Mouse (Mus musculus): ENCODE measurements around the gene Ube2q1. TPM values are rescaled to one million over a fixed set of nuclear protein-coding genes. Genes with fewer than 3 reads are reported as not detected.
A peak's percentile ranks its signal among the peaks of the same experiment; 100 is the strongest.

Ube2q1 gene
- 13.4 and 15.8 TPM in 2 replicates for polyA plus RNA-seq (2015; fragmentation: Nextera tagmentation; extraction: Ambion mirVana)

DNA sequence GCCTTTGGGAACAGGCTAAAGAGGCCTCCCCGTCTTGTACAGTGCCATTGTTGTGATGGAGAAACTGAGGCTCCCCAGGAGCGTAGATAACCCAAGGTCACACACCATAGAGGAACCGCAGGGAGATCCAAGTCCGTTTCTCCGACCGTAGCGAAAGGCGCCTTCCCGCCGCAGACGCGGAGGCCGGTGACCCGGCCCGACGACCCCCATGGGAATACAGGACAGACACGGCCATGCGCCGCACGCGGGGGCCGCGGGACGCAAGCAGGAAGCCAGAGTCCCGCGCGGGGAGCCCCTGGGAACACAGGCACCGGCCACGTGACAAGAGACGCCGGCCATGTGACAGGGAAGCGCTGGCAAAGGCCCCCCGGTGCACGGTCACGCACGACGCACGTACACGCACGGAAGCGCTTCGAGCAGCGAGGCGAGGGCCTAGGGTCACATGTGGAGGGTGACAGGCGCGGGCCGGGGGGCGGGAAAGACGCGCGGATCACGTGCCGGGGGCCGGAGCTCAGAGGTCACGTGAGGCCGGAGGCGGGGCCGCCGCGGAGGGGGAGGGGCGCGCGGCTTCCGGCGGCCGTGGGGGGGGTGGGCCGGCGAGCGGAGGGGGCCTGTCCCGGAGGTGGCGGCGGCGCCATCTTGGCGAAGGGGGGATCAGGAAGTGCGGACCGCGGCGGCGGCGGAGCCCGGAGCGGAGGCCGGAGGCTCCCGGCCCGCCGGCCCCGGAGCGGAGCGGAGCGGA lies at the start of gene Ube2q1:
TSS of gene Ube2q1 (plus strand) at position 649 of the 742 bp plus-strand sequence.
- H3K4me2 ChIP-seq (replicated peaks), result peak within 1 kb of the TSS; percentile 96
- under 1% methylated on average over 77 of the region's 90 CpGs for WGBS

GRCm38 (mm10) chr3:89727028-89727427 lies 46.4 kb upstream of the Ube2q1 start:
- Histone ChIP-seq H3K36me3 (no peaks in the 10 kb centered on the region), H3K9ac (replicated peaks) (no peak overlapping the region), H3K9me3 (no peaks in the 10 kb centered on the region), H3K4me3 (replicated peaks) (no peak overlapping the region), H3K27me3 (no peaks in the 10 kb centered on the region), H3K27ac (no peak overlapping the region), H3K4me1 (replicated peaks) (peaks cover 28% of the 10 kb centered on the region), H3K4me2 (replicated peaks) (no peak overlapping the region)
- ATAC-seq, result no peak
- 30% methylated on average over 4 of the region's 4 CpGs for WGBS

More for the DNA sequence above, at the start of gene Ube2q1:
- peaks cover 39% of the 10 kb centered on the region for H3K4me1 ChIP-seq (replicated peaks)
- H3K9me3 ChIP-seq, result no peaks in the 10 kb centered on the region
- peak within 1 kb of the TSS; percentile 97 for H3K27ac ChIP-seq
- peak within 1 kb of the TSS; percentile 100 for H3K9ac ChIP-seq (replicated peaks)
- no peaks in the 10 kb centered on the region for H3K27me3 ChIP-seq
- peak; percentile 93 for ATAC-seq
- peaks cover 24% of the 10 kb centered on the region for H3K36me3 ChIP-seq
- peak within 1 kb of the TSS; percentile 98 for H3K4me3 ChIP-seq (replicated peaks)

DNA sequence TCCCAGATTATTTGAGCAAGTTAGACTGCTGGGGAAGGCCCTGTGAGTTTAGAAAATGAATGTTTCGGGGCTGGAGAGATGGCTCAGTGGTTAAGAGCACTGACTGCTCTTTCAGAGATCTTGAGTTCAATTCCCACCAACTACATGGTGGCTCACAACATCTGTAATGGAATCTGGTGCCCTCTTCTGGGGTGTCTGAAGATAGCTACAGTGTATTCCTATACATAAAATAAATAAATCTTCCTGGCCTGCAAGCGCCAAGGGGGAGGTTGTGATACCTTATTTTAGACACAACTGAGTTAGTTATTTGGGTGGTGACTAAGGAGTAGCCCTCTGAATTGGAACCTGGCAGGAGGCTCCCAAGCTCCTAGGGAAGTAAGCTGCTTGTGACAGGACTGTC lies 44.6 kb upstream of the Ube2q1 start:
- ATAC-seq, result no peak
- H3K4me1 ChIP-seq (replicated peaks), result peaks cover 20% of the 10 kb centered on the region
- WGBS, result 86% methylated on average over 2 of the region's 2 CpGs

GRCm38 (mm10) chr3:89730350-89731331 lies 42.8 kb upstream of the Ube2q1 start:
- ATAC-seq, result peak; percentile 75
- Histone ChIP-seq H3K4me1 (replicated peaks) (peaks cover 20% of the 10 kb centered on the region), H3K4me2 (replicated peaks) (peak overlapping the region; percentile 53), H3K4me3 (replicated peaks) (peak overlapping the region; percentile 36), H3K9ac (replicated peaks) (peak overlapping the region; percentile 36), H3K36me3 (peaks cover 3% of the 10 kb centered on the region; the same call in 1 of the 2 replicates), H3K27ac (no peak overlapping the region; the same call in 1 of the 2 replicates), H3K27me3 (no peaks in the 10 kb centered on the region), H3K9me3 (no peaks in the 10 kb centered on the region)
- 5% methylated on average over 32 of the region's 32 CpGs for WGBS

More for the DNA sequence above, 44.6 kb upstream of the Ube2q1 start:
- H3K4me3 ChIP-seq (replicated peaks), result no peak overlapping the region
- H3K27ac ChIP-seq, result no peak overlapping the region
- no peak overlapping the region for H3K4me2 ChIP-seq (replicated peaks)
- H3K27me3 ChIP-seq, result no peaks in the 10 kb centered on the region
- H3K9ac ChIP-seq (replicated peaks), result no peak overlapping the region
- H3K36me3 ChIP-seq, result no peaks in the 10 kb centered on the region
- no peaks in the 10 kb centered on the region for H3K9me3 ChIP-seq

- ATAC-seq, result no peak
- no peak overlapping the region for H3K9ac ChIP-seq (replicated peaks)
- H3K36me3 ChIP-seq, result peaks cover 13% of the 10 kb centered on the region; the same call in 1 of the 2 replicates
- 93% methylated on average over 4 of the region's 4 CpGs for WGBS
- no peak overlapping the region for H3K27ac ChIP-seq
- H3K27me3 ChIP-seq, result no peaks in the 10 kb centered on the region
- peaks cover 20% of the 10 kb centered on the region for H3K4me1 ChIP-seq (replicated peaks)
- H3K9me3 ChIP-seq, result no peaks in the 10 kb centered on the region
- H3K4me2 ChIP-seq (replicated peaks), result no peak overlapping the region
- H3K4me3 ChIP-seq (replicated peaks), result no peak overlapping the region
These were observed 41.3 kb upstream of the Ube2q1 start for GRCm38 (mm10) chr3:89732091-89732490.

- Histone ChIP-seq H3K9ac (replicated peaks) (no peak overlapping the region), H3K4me1 (replicated peaks) (no peaks in the 10 kb centered on the region), H3K27me3 (no peaks in the 10 kb centered on the region), H3K4me2 (replicated peaks) (no peak overlapping the region), H3K36me3 (peaks cover 69% of the 10 kb centered on the region), H3K9me3 (no peaks in the 10 kb centered on the region), H3K27ac (no peak overlapping the region), H3K4me3 (replicated peaks) (no peak overlapping the region)
- 96% methylated on average over 6 of the region's 6 CpGs for WGBS
- no peak for ATAC-seq
These were observed 34.9 kb upstream of the Ube2q1 start for GRCm38 (mm10) chr3:89738509-89738908.

DNA sequence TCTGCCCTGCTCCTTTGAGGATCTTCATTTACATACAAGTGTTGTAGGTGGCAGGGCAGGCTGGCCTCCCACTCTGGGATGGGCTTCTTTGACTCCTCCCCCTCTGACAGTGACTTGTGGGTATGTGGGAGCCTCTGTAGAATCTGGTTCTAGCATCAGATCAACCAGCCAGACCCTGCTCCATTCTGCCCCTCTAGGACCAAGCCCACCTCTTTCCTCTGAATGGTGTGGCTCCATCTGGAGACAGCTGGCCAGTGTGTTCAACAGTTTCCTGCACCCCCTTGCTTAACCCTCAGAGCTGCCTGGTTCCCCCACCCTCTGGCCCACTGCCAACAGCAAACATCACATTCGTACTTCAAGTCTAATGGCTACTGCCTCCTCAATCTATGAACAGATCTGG lies 21.1 kb upstream of the Ube2q1 start:
- WGBS, result 52% methylated on average over 1 of the region's 1 CpGs
- no peak overlapping the region for H3K27ac ChIP-seq
- no peaks in the 10 kb centered on the region for H3K9me3 ChIP-seq
- peaks cover 95% of the 10 kb centered on the region for H3K36me3 ChIP-seq
- H3K4me3 ChIP-seq (replicated peaks), result no peak overlapping the region
- H3K4me2 ChIP-seq (replicated peaks), result no peak overlapping the region
- peaks cover 5% of the 10 kb centered on the region for H3K4me1 ChIP-seq (replicated peaks)
- H3K9ac ChIP-seq (replicated peaks), result no peak overlapping the region
- H3K27me3 ChIP-seq, result no peaks in the 10 kb centered on the region
- ATAC-seq, result no peak

- H3K36me3 ChIP-seq, result peaks cover 85% of the 10 kb centered on the region
- H3K4me3 ChIP-seq (replicated peaks), result no peak overlapping the region
- H3K9me3 ChIP-seq, result no peaks in the 10 kb centered on the region
- no peak overlapping the region for H3K4me2 ChIP-seq (replicated peaks)
- H3K27ac ChIP-seq, result no peak overlapping the region
- no peaks in the 10 kb centered on the region for H3K27me3 ChIP-seq
- H3K9ac ChIP-seq (replicated peaks), result no peak overlapping the region
- H3K4me1 ChIP-seq (replicated peaks), result peaks cover 34% of the 10 kb centered on the region
- no peak for ATAC-seq
- 84% methylated on average over 6 of the region's 6 CpGs for WGBS
These were observed 18.1 kb upstream of the Ube2q1 start for GRCm38 (mm10) chr3:89755283-89755682.

DNA sequence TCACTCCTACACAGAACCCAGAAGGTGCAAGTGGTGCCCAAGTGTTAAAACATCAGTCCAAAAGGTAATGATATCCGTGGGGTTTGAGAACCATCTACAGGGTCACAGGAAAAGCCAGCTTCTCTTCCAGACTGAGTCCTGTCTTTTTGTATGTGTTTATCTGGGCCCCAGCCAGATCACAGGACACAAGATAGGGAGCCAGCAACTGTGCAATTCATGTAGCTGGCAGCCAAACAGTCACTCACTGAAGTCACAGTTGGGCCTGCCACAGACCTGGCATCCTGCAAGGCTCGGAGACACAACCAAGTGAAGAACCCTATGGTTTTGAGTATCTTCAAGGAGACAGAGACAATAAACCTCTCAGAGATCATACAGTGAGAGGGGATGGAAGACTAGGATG lies 15.6 kb upstream of the Ube2q1 start:
- WGBS, result 81% methylated on average over 2 of the region's 2 CpGs
- 0 out of 2 replicates have a peak overlapping the region, but pooled peaks have one; percentile 23 for H3K9ac ChIP-seq (replicated peaks)
- peaks cover 85% of the 10 kb centered on the region for H3K36me3 ChIP-seq
- peak overlapping the region; percentile 54 for H3K4me2 ChIP-seq (replicated peaks)
- H3K4me3 ChIP-seq (replicated peaks), result no peak overlapping the region
- no peak for ATAC-seq
- H3K27me3 ChIP-seq, result no peaks in the 10 kb centered on the region
- no peaks in the 10 kb centered on the region for H3K9me3 ChIP-seq
- no peak overlapping the region for H3K27ac ChIP-seq
- peaks cover 56% of the 10 kb centered on the region for H3K4me1 ChIP-seq (replicated peaks)

- H3K27ac ChIP-seq, result peak overlapping the region; percentile 76; the same call in 1 of the 2 replicates
- peak; percentile 31 for ATAC-seq
- peaks cover 71% of the 10 kb centered on the region for H3K4me1 ChIP-seq (replicated peaks)
- WGBS, result 45% methylated on average over 3 of the region's 3 CpGs
- H3K4me2 ChIP-seq (replicated peaks), result peak overlapping the region; percentile 54
- peak overlapping the region; percentile 33 for H3K4me3 ChIP-seq (replicated peaks)
- H3K9me3 ChIP-seq, result no peaks in the 10 kb centered on the region
- H3K27me3 ChIP-seq, result no peaks in the 10 kb centered on the region
- peak overlapping the region; percentile 59 for H3K9ac ChIP-seq (replicated peaks)
- peaks cover 70% of the 10 kb centered on the region for H3K36me3 ChIP-seq
These were observed 13.6 kb upstream of the Ube2q1 start for GRCm38 (mm10) chr3:89759786-89760185.

DNA sequence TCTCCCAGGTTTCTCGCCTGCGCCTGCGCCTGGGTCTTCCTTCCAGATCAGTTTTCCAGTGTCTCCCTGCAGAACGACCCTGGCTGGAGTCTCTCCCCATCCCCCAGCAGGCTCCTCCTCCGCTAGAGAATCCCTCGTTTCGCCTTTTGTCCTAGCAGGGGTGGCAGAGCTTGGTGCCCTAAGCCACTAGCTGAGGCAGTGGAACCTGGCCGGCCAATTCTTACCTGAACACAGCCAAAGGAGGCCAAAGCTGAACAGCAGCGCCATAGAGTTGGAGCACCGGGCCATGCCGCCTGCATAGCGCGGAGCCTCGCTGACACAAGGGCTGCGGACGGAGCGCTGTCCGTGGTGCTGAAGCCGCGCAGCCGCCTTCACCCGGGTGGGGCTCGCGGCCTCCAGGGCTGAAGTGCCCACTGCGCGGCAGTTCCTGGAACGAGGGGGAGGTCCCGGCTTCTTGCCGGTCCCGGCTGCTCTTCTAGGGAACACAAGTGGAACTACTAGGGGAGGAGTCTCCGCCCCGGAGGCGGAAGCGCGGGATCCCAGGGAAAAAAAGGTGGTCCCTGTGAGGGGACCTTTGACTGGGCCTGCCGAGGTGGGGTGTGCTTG lies 9.2 kb upstream of the Ube2q1 start, which contains the start of gene Chrnb2:
TSS of gene Chrnb2 (minus strand) at position 514 of the 606 bp plus-strand sequence.
- WGBS, result 0% methylated on average over 36 of the region's 36 CpGs
- Histone ChIP-seq H3K27ac (peak within 1 kb of the TSS; percentile 96), H3K27me3 (peaks cover 3% of the 10 kb centered on the region; the same call in 1 of the 2 replicates), H3K9ac (replicated peaks) (peak within 1 kb of the TSS; percentile 84), H3K4me1 (replicated peaks) (peaks cover 54% of the 10 kb centered on the region), H3K36me3 (peaks cover 34% of the 10 kb centered on the region), H3K9me3 (no peaks in the 10 kb centered on the region), H3K4me2 (replicated peaks) (peak within 1 kb of the TSS; percentile 74), H3K4me3 (replicated peaks) (peak within 1 kb of the TSS; percentile 67)
- ATAC-seq, result peak; percentile 81
